Mouse (Mus musculus) liver, postnatal 0 days (tissue): ENCODE results near the gene L1td1.

Experiments used
- CTCF ChIP-seq: sonication (generic); IDR thresholded peaks from 2 replicates; pipeline ENCODE4 v1.5.1; 2016; ENCODE audit warnings: antibody characterized with exemption, low read depth
- EP300 ChIP-seq: IDR thresholded peaks from 2 replicates; pipeline ENCODE4 v1.6.1; 2016; ENCODE audit warnings: antibody characterized with exemption, low read depth, mild to moderate bottlenecking

- TF ChIP-seq EP300 (no peak), CTCF (no peak)
Observed at GRCm38 (mm10) chr4:98776721-98777427, 50.3 kb downstream of the L1td1 start.
